In the genomic region with DNA sequence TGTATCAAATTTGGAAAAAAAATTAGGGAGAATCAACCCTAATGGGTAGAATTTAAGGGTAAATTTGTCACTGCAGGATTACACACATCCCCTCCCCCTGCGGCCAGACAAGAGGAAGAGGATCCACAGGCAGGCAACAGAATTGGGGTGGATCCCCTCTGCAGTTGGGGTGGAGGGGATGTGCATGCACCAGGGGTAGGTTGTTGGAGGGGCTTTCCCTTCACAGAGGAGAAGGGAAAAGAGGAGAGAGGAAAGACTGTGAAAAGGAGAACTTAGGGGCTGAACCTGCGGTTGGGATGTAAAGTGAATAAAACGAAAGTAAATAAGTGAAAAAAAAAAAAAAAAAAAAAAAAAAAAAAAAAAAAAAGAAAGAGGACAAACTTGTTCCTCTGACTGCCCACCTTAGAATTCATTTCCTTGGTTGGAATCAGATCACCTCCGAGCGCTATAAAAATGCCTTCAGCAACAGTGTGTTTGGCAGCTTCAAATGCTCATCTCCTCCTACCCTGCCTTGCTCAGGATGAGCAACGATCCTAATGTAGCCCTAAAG, we compare ENCODE assay signal across 25 mouse cellular contexts.
A peak's percentile ranks its signal among the peaks of the same experiment; 100 is the strongest.
DNase-seq lines count a peak whose midpoint lies in the region; ATAC-seq lines count a peak whose summit lies in the region.
"Had no signal": no experiment of that assay in that cellular context is flagged by ENCODE, and none has a peak within 500 bp of the region (broad histone marks: within the 10 kb centered on the region; RNA-seq: fewer than 3 reads in every experiment).

No protein-coding gene starts in this region.

- no peaks in the 10 kb centered on the region for H3K9me3 ChIP-seq in midbrain, embryonic 15.5 days
- H3K9me3 ChIP-seq: embryonic facial prominence, embryonic 15.5 days; forebrain, embryonic 10.5 days; heart, embryonic 12.5 days; hindbrain, embryonic 12.5 days had no signal

- H3K4me3 ChIP-seq in midbrain, embryonic 15.5 days = no peak overlapping the region
- H3K4me3 ChIP-seq: embryonic facial prominence, embryonic 15.5 days; erythroblast, embryonic 14.5 days; forebrain, embryonic 10.5 days; heart, embryonic 12.5 days; hindbrain, embryonic 12.5 days had no signal

- H3K9ac ChIP-seq in midbrain, embryonic 15.5 days = no peak overlapping the region
- H3K9ac ChIP-seq: embryonic facial prominence, embryonic 15.5 days; heart, embryonic 12.5 days; hindbrain, embryonic 12.5 days had no signal

- H3K4me2 ChIP-seq in midbrain, embryonic 15.5 days = no peak overlapping the region
- H3K4me2 ChIP-seq: embryonic facial prominence, embryonic 15.5 days; heart, embryonic 12.5 days; hindbrain, embryonic 12.5 days had no signal

- intact Hi-C loops in left cerebral cortex, postnatal 10 days (cut with DNase I) = no loop called here

- ATAC-seq in CD4-positive, CD25-positive, alpha-beta regulatory T cell, adult 4 months = peak; percentile 65
- ATAC-seq in activated CD4-positive, CD25-positive, alpha-beta regulatory T cell, adult 4 months = peak; percentile 70
- ATAC-seq in hematopoietic stem cell, adult 5-6 weeks (replicated peaks in 1 of 2; ENCODE audit: insufficient read depth in 1 of 2, low FRiP score in 2 of 2, low TSS enrichment in 1 of 2, low read depth in 1 of 2, poor library complexity in 2 of 2, severe bottlenecking in 2 of 2) = peak; percentile 91 to 94
- ATAC-seq in megakaryocyte progenitor cell, adult 5-6 weeks (replicated peaks; ENCODE audit: poor library complexity) = peak; percentile 89
- ATAC-seq in midbrain, embryonic 15.5 days (replicated peaks) = no peak
- ATAC-seq: forebrain, embryonic 14.5 days; hindbrain, postnatal 0 days; intestine, embryonic 16.5 days; Patski had no signal

- DNase-seq in lung, postnatal 4 days = no peak
- no peak for DNase-seq in adrenal gland, adult 8-10 months
- no peak for DNase-seq in left cerebral cortex, postnatal 10 days (ENCODE audit: extremely low spot score in 1 of 2, low spot score in 2 of 2)
- DNase-seq: adrenal gland, adult 2 months; adrenal gland, postnatal 36 days; cerebellum, adult 18-20 months; cerebellum, postnatal 10 days; embryo, embryonic 11 days; gastrocnemius, postnatal 10 days; heart, postnatal 36 days; kidney, adult 2 months had no signal

- no peaks in the 10 kb centered on the region for H3K4me1 ChIP-seq in midbrain, embryonic 15.5 days
- H3K4me1 ChIP-seq: embryonic facial prominence, embryonic 15.5 days; forebrain, embryonic 10.5 days; heart, embryonic 12.5 days; hindbrain, embryonic 12.5 days had no signal

- WGBS in midbrain, embryonic 15.5 days = 93% methylated on average over 6 of the region's 6 CpGs

- no peak overlapping the region for H3K27ac ChIP-seq in midbrain, embryonic 15.5 days
- H3K27ac ChIP-seq: embryonic facial prominence, embryonic 15.5 days; forebrain, embryonic 10.5 days; hindbrain, embryonic 12.5 days; hindbrain, postnatal 0 days had no signal

- no peaks in the 10 kb centered on the region for H3K36me3 ChIP-seq in midbrain, embryonic 15.5 days (replicated peaks)
- H3K36me3 ChIP-seq: embryonic facial prominence, embryonic 15.5 days; forebrain, embryonic 10.5 days; heart, embryonic 12.5 days; hindbrain, embryonic 12.5 days had no signal

- no peaks in the 10 kb centered on the region for H3K27me3 ChIP-seq in midbrain, embryonic 15.5 days (replicated peaks)
- H3K27me3 ChIP-seq: embryonic facial prominence, embryonic 15.5 days; heart, embryonic 12.5 days; hindbrain, embryonic 12.5 days had no signal
